24 mouse cellular contexts compared by ENCODE assay signal in the genomic region with DNA sequence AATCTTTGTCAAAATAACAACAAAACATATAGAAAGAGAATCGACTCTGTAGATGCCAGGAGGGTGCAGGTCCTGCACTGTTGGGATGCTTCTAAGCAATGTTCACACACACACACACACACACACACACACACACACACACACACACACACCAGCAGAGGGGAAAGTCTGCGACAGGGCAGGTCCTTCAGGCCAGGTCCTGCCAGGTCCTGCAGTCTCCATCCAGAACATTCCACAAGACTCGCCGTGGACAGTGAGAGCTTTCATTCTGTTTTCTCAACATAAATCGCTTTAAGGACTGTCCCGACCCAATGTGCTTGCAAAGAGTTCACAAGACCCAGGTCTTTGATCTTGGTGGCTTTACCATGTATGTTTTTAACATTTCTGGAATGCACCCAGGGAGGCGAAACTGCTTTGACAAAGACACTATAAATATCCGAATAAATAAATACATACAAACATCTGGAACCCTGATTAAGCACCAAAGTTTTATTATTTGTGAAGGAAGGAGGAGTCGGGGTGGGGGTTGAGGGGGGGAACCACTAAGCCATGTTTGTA.
DNase-seq lines count a peak whose midpoint lies in the region; ATAC-seq and TF ChIP-seq lines count a peak whose summit lies in the region.
"Had no signal": no experiment of that assay in that cellular context is flagged by ENCODE, and none has a peak within 500 bp of the region (broad histone marks: within the 10 kb centered on the region; RNA-seq: fewer than 3 reads in every experiment).

No protein-coding gene starts in this region.

- DNase-seq in heart, adult 11 months: peak; percentile 39
- DNase-seq in heart, adult 8-10 months (ENCODE audit: low spot score): no peak
- no peak for DNase-seq in kidney, postnatal 10 days
- no peak for DNase-seq in lung, adult 2 months
- DNase-seq: adrenal gland, postnatal 10 days; adrenal gland, postnatal 36 days; B cell, adult 2 months; cerebellum, adult 18-20 months; cerebellum, adult 9-10 months; cerebellum, postnatal 14 days; gastrocnemius, postnatal 25 days; heart, adult 2 months had no signal

- H3K4me1 ChIP-seq in kidney, embryonic 16.5 days (ENCODE audit: insufficient read depth, low read length): peaks cover 10% of the 10 kb centered on the region
- H3K4me1 ChIP-seq in lung, embryonic 15.5 days: no peaks in the 10 kb centered on the region
- no peaks in the 10 kb centered on the region for H3K4me1 ChIP-seq in lung, adult 2 months (ENCODE audit: control insufficient read depth, insufficient read depth, low read length)
- H3K4me1 ChIP-seq: forebrain, embryonic 15.5 days; hindbrain, embryonic 12.5 days; hindbrain, embryonic 15.5 days had no signal

- TF ChIP-seq CTCF in lung, adult 2 months (IDR thresholded peaks at IDR 0.05; ENCODE audit: insufficient read depth, low read length): no peak

- no peak overlapping the region for H3K4me3 ChIP-seq in kidney, embryonic 16.5 days (ENCODE audit: low read length)
- H3K4me3 ChIP-seq in lung, embryonic 15.5 days: no peak overlapping the region
- no peak overlapping the region for H3K4me3 ChIP-seq in lung, adult 2 months (replicated peaks; ENCODE audit: extremely low read depth, low read depth, low read length)
- H3K4me3 ChIP-seq: embryonic facial prominence, embryonic 12.5 days; erythroblast, embryonic 14.5 days; forebrain, embryonic 12.5 days; forebrain, embryonic 15.5 days; heart, adult 2 months; hindbrain, embryonic 12.5 days; hindbrain, embryonic 15.5 days had no signal

- H3K27me3 ChIP-seq in kidney, embryonic 16.5 days (ENCODE audit: insufficient read depth, low read length): no peaks in the 10 kb centered on the region
- no peaks in the 10 kb centered on the region for H3K27me3 ChIP-seq in lung, embryonic 15.5 days
- H3K27me3 ChIP-seq: CH12.LX; embryonic facial prominence, embryonic 12.5 days; forebrain, embryonic 15.5 days; hindbrain, embryonic 12.5 days; hindbrain, embryonic 15.5 days; Patski had no signal

- no peaks in the 10 kb centered on the region for H3K36me3 ChIP-seq in kidney, embryonic 16.5 days (ENCODE audit: insufficient read depth, low read length)
- H3K36me3 ChIP-seq in lung, embryonic 15.5 days: no peaks in the 10 kb centered on the region
- H3K36me3 ChIP-seq: embryonic facial prominence, embryonic 12.5 days; forebrain, embryonic 12.5 days; forebrain, embryonic 15.5 days; hindbrain, embryonic 12.5 days; hindbrain, embryonic 15.5 days had no signal

- H3K4me2 ChIP-seq in kidney, embryonic 16.5 days (replicated peaks; ENCODE audit: low read depth, low read length): no peak overlapping the region
- no peak overlapping the region for H3K4me2 ChIP-seq in lung, embryonic 15.5 days
- H3K4me2 ChIP-seq: embryonic facial prominence, embryonic 12.5 days; forebrain, embryonic 12.5 days; forebrain, embryonic 15.5 days; heart, embryonic 11.5 days; hindbrain, embryonic 12.5 days; hindbrain, embryonic 15.5 days had no signal

- ATAC-seq in kidney, embryonic 16.5 days (ENCODE audit: low FRiP score, low TSS enrichment): peak; percentile 44
- ATAC-seq in lung, embryonic 15.5 days (ENCODE audit: borderline replicate concordance, extremely low read depth, low FRiP score, low TSS enrichment): 0 out of 2 replicates have a peak, but pooled peaks have one; percentile 27
- ATAC-seq: forebrain, embryonic 15.5 days; Patski had no signal

- no peaks in the 10 kb centered on the region for H3K9me3 ChIP-seq in kidney, embryonic 16.5 days (ENCODE audit: low read length)
- H3K9me3 ChIP-seq in lung, embryonic 15.5 days: no peaks in the 10 kb centered on the region
- H3K9me3 ChIP-seq: embryonic facial prominence, embryonic 12.5 days; forebrain, embryonic 12.5 days; forebrain, embryonic 15.5 days; G1E; hindbrain, embryonic 15.5 days had no signal

- no peak overlapping the region for H3K27ac ChIP-seq in kidney, embryonic 16.5 days (ENCODE audit: low read length)
- H3K27ac ChIP-seq in lung, embryonic 15.5 days: no peak overlapping the region
- H3K27ac ChIP-seq: embryonic facial prominence, embryonic 12.5 days; forebrain, embryonic 12.5 days; forebrain, embryonic 15.5 days; heart, adult 2 months; hindbrain, embryonic 12.5 days; hindbrain, embryonic 15.5 days had no signal

- WGBS in kidney, embryonic 16.5 days: 47% methylated on average over 9 of the region's 9 CpGs
- WGBS in lung, embryonic 15.5 days: 45% methylated on average over 9 of the region's 9 CpGs
- 58% methylated on average over 9 of the region's 9 CpGs for WGBS in lung, adult 2 months

- no peak overlapping the region for H3K9ac ChIP-seq in kidney, embryonic 16.5 days (replicated peaks; ENCODE audit: low read length)
- H3K9ac ChIP-seq in lung, embryonic 15.5 days: no peak overlapping the region
- H3K9ac ChIP-seq: embryonic facial prominence, embryonic 12.5 days; forebrain, embryonic 12.5 days; forebrain, embryonic 15.5 days; hindbrain, embryonic 12.5 days; hindbrain, embryonic 15.5 days had no signal

- no peak for TF ChIP-seq POLR2A in lung, adult 2 months (IDR thresholded peaks at IDR 0.05; ENCODE audit: borderline replicate concordance, extremely low read depth, low read depth, low read length)
